Comparison of ENCODE assay signal across 8 mouse cellular contexts in genomic region chr8:120538397-120539240, GRCm38 (mm10). TPM values are rescaled to one million over a fixed set of nuclear protein-coding genes. Genes with fewer than 3 reads are reported as not detected.
DNase-seq lines count a peak whose midpoint lies in the region; ATAC-seq and TF ChIP-seq lines count a peak whose summit lies in the region.

No protein-coding gene starts in this region.

- peak; percentile 77 for DNase-seq in MEL (ENCODE audit: low read depth, low spot score)
- peak; percentile 86 for DNase-seq in cerebellum, adult 11-12 months
- peak; percentile 82 for DNase-seq in forebrain, embryonic 14.5 days (ENCODE audit: low spot score)
- peak; percentile 88 for DNase-seq in hindbrain, embryonic 10.5 days (ENCODE audit: low spot score)
- peak; percentile 51 to 77 for DNase-seq in left cerebral cortex, postnatal 14 days (ENCODE audit: low spot score in 2 of 2)
- DNase-seq in right cerebral cortex, postnatal 25 days: peak; percentile 77
- DNase-seq in urinary bladder, postnatal 25 days (ENCODE audit: low spot score): peak; percentile 69

- no peaks in the 10 kb centered on the region for H3K27me3 ChIP-seq in MEL (ENCODE audit: control insufficient read depth in 1 of 2, insufficient read depth in 2 of 2, low read length in 2 of 2)
- no peaks in the 10 kb centered on the region for H3K27me3 ChIP-seq in forebrain, embryonic 14.5 days (replicated peaks; ENCODE audit: control insufficient read depth, insufficient read depth, low read length)
- H3K27me3 ChIP-seq in hindbrain, embryonic 10.5 days (ENCODE audit: insufficient read depth, poor library complexity, severe bottlenecking): peaks cover 66% of the 10 kb centered on the region
- no peaks in the 10 kb centered on the region for H3K27me3 ChIP-seq in megakaryocyte, embryonic 14.5 days (replicated peaks)

- H3K9me3 ChIP-seq in MEL (replicated peaks; ENCODE audit: insufficient read depth, low read length): no peaks in the 10 kb centered on the region
- no peaks in the 10 kb centered on the region for H3K9me3 ChIP-seq in forebrain, embryonic 14.5 days (replicated peaks; ENCODE audit: control insufficient read depth, low read length)
- H3K9me3 ChIP-seq in hindbrain, embryonic 10.5 days: no peaks in the 10 kb centered on the region
- no peaks in the 10 kb centered on the region for H3K9me3 ChIP-seq in megakaryocyte, embryonic 14.5 days

- H3K4me2 ChIP-seq in forebrain, embryonic 14.5 days (ENCODE audit: low read length): peak overlapping the region; percentile 98

- H3K36me3 ChIP-seq in MEL (ENCODE audit: control insufficient read depth in 1 of 2, insufficient read depth in 2 of 2, low read length in 2 of 2): peaks cover 3 to 33% of the 10 kb centered on the region in 2 experiments; a peak in 3 of 4 replicates
- H3K36me3 ChIP-seq in forebrain, embryonic 14.5 days (ENCODE audit: control insufficient read depth, insufficient read depth, low read length): no peaks in the 10 kb centered on the region
- H3K36me3 ChIP-seq in hindbrain, embryonic 10.5 days: no peaks in the 10 kb centered on the region
- peaks cover 53% of the 10 kb centered on the region for H3K36me3 ChIP-seq in megakaryocyte, embryonic 14.5 days (replicated peaks; ENCODE audit: low read length)

- intact Hi-C loops in left cerebral cortex, postnatal 14 days (cut with DNase I): loop anchor here (5.0 kb wide), 2 partner anchors 221 to 251 kb away; no protein-coding TSS in a partner anchor

- H3K9ac ChIP-seq in MEL (ENCODE audit: control insufficient read depth, low read depth, low read length, poor library complexity, severe bottlenecking): peak overlapping the region; percentile 81
- H3K9ac ChIP-seq in forebrain, embryonic 14.5 days (ENCODE audit: low read length): peak overlapping the region; percentile 82

- no peak for TF ChIP-seq EP300 in MEL (IDR thresholded peaks at IDR 0.05; ENCODE audit: low read depth in 1 of 2, low read length in 2 of 2)

- TF ChIP-seq RAD21 in MEL (IDR thresholded peaks at IDR 0.05; ENCODE audit: low read depth, low read length): no peak

- peak in 2 of 3 experiments; percentile 29 to 64; a peak in 5 of 6 replicates for TF ChIP-seq CTCF in MEL (IDR thresholded peaks at IDR 0.05 in 2 of 3, conservative IDR thresholded peaks at IDR 0.05 in 1 of 3; ENCODE audit: control insufficient read depth in 1 of 3, insufficient read depth in 1 of 3, low read depth in 2 of 3, low read length in 3 of 3, poor library complexity in 1 of 3, severe bottlenecking in 1 of 3)

- H3K4me1 ChIP-seq in MEL (ENCODE audit: control insufficient read depth in 1 of 2, insufficient read depth in 2 of 2, low read length in 2 of 2): peaks cover 12 to 32% of the 10 kb centered on the region in 2 experiments
- H3K4me1 ChIP-seq in forebrain, embryonic 14.5 days (ENCODE audit: control insufficient read depth, insufficient read depth, low read length): peaks cover 67% of the 10 kb centered on the region
- H3K4me1 ChIP-seq in hindbrain, embryonic 10.5 days (replicated peaks): peaks cover 99% of the 10 kb centered on the region
- peaks cover 72% of the 10 kb centered on the region for H3K4me1 ChIP-seq in megakaryocyte, embryonic 14.5 days

- WGBS in forebrain, embryonic 14.5 days: 1% methylated on average over 37 of the region's 37 CpGs
- WGBS in hindbrain, embryonic 10.5 days: under 1% methylated on average over 36 of the region's 37 CpGs

- ATAC-seq in forebrain, embryonic 14.5 days: peak; percentile 25; the same call in 1 of the 2 replicates

- H3K79me2 ChIP-seq in MEL (ENCODE audit: control insufficient read depth, insufficient read depth, low read length, poor library complexity): peaks cover 96% of the 10 kb centered on the region

- no peak for TF ChIP-seq POLR2A in MEL (IDR thresholded peaks at IDR 0.05; ENCODE audit: control insufficient read depth in 1 of 2, insufficient read depth in 1 of 2, low read depth in 1 of 2, low read length in 2 of 2, poor library complexity in 1 of 2)

- peak overlapping the region; percentile 56 to 58 for H3K4me3 ChIP-seq in MEL (ENCODE audit: control insufficient read depth in 1 of 2, insufficient read depth in 1 of 2, low read depth in 2 of 2, low read length in 2 of 2)
- peak overlapping the region; percentile 63 for H3K4me3 ChIP-seq in forebrain, embryonic 14.5 days (ENCODE audit: low read depth, low read length)
- peak overlapping the region; percentile 81 for H3K4me3 ChIP-seq in hindbrain, embryonic 10.5 days
- peak overlapping the region; percentile 99 for H3K4me3 ChIP-seq in megakaryocyte, embryonic 14.5 days (replicated peaks)

- peak overlapping the region; percentile 77 for H3K27ac ChIP-seq in MEL (ENCODE audit: control insufficient read depth, low read depth, low read length)
- H3K27ac ChIP-seq in forebrain, embryonic 14.5 days (ENCODE audit: low read depth, low read length): peak overlapping the region; percentile 98
- peak overlapping the region; percentile 98 for H3K27ac ChIP-seq in hindbrain, embryonic 10.5 days

TF ChIP-seq in MEL, 35 proteins besides CTCF, POLR2A, EP300 and RAD21:
- TF ChIP-seq E2F4 (IDR thresholded peaks at IDR 0.05; ENCODE audit: borderline replicate concordance, low read depth, low read length): no peak
- TF ChIP-seq UBTF (IDR thresholded peaks at IDR 0.05; ENCODE audit: borderline replicate concordance, insufficient read depth, low read depth, low read length): 0 out of 2 replicates have a peak, but pooled peaks have one; percentile 42
- peak; percentile 50; the same call in 1 of the 2 replicates for TF ChIP-seq SIN3A (IDR thresholded peaks at IDR 0.05; ENCODE audit: low read length)
- TF ChIP-seq MXI1 (IDR thresholded peaks at IDR 0.05; ENCODE audit: low read depth, low read length): peak; percentile 63
- no peak for TF ChIP-seq TAL1 (IDR thresholded peaks at IDR 0.05; ENCODE audit: low read length)
- TF ChIP-seq MAZ (IDR thresholded peaks at IDR 0.05; ENCODE audit: low read depth, low read length): 0 out of 2 replicates have a peak, but pooled peaks have one; percentile 4
- TF ChIP-seq MAX (IDR thresholded peaks at IDR 0.05; ENCODE audit: low read length): 0 out of 2 replicates have a peak, but pooled peaks have one; percentile 14
- TF ChIP-seq TCF12 (IDR thresholded peaks at IDR 0.05; ENCODE audit: low read depth, low read length): 0 out of 2 replicates have a peak, but pooled peaks have one; percentile 8
- TF ChIP-seq POLR2AphosphoS5 (IDR thresholded peaks at IDR 0.05; ENCODE audit: borderline replicate concordance, low read depth, low read length): peak; percentile 19; the same call in 1 of the 2 replicates
- TF ChIP-seq MEF2A (IDR thresholded peaks at IDR 0.05; ENCODE audit: extremely low read depth, insufficient replicate concordance, low read depth, low read length, poor library complexity, severe bottlenecking): no peak
- TF ChIP-seq ZKSCAN1 (IDR thresholded peaks at IDR 0.05; ENCODE audit: low read depth, low read length): no peak
- TF ChIP-seq BHLHE40 (IDR thresholded peaks at IDR 0.05; ENCODE audit: borderline replicate concordance, low read depth, low read length): no peak
- TF ChIP-seq HCFC1 (IDR thresholded peaks at IDR 0.05; ENCODE audit: low read depth, low read length): no peak
- TF ChIP-seq ZNF384 (IDR thresholded peaks at IDR 0.05; ENCODE audit: low read depth, low read length): no peak

RNA-seq across cellular contexts. Expression of gene Gins2, which starts 50.5 kb away (rescaled TPM):
- total RNA-seq in MEL (2012; rRNA removed): 46.1 and 49.3 TPM in 2 replicates
- polyA plus RNA-seq in MEL (2012; ENCODE audit: insufficient read depth in 1 of 2, insufficient read length in 2 of 2, low read depth in 1 of 2, low replicate concordance in 2 of 2, missing spikeins in 1 of 2): 100 to 1,000 TPM in 1 of 2 experiments, 10 to 100 TPM in 1; 39.6 to 150 TPM
- 33.4 and 44.1 TPM in 2 replicates for polyA plus RNA-seq in forebrain, embryonic 14.5 days (2014; fragmentation: Nextera tagmentation; extraction: Ambion mirVana)
- 138 and 165 TPM in 2 replicates for polyA plus RNA-seq in hindbrain, embryonic 10.5 days (2016; fragmentation: Nextera tagmentation; extraction: Ambion mirVana)
- total RNA-seq in left cerebral cortex, postnatal 14 days (2021): 1 to 10 TPM; 1.2 to 1.4 TPM
- 8.3 and 35.4 TPM in 2 replicates for polyA plus RNA-seq in megakaryocyte, embryonic 14.5 days (2012; ENCODE audit: insufficient read depth, low replicate concordance)

Comparison
In these comparisons a context has a peak if more than half of its experiments do, and no peak if none do; other contexts are left out.
1. Peak in every context shown above with its lines: DNase-seq, ATAC-seq, H3K4me3 ChIP-seq and H3K27ac ChIP-seq.